Comparison of ENCODE assay signal across 7 mouse cellular contexts in genomic region chr4:133887672-133888453, GRCm38 (mm10). TPM values are rescaled to one million over a fixed set of nuclear protein-coding genes. Genes with fewer than 3 reads are reported as not detected.
DNase-seq lines count a peak whose midpoint lies in the region; ATAC-seq lines count a peak whose summit lies in the region.

TSS of gene Rps6ka1 (minus strand) at chr4:133887797.

- peaks cover 47% of the 10 kb centered on the region for H3K4me1 ChIP-seq in megakaryocyte, embryonic 14.5 days

- peak; percentile 89 for DNase-seq in adrenal gland, adult 2 months
- peak; percentile 73 for DNase-seq in embryo, embryonic 11.5 days (ENCODE audit: low read depth, low spot score)
- DNase-seq in gastrocnemius, postnatal 36 days, result peak; percentile 18 to 44
- DNase-seq in left cerebral cortex, postnatal 10 days (ENCODE audit: extremely low spot score in 1 of 2, low spot score in 2 of 2), result peak in 1 of 2 experiments; percentile 83
- DNase-seq in right cerebral cortex, postnatal 14 days, result peak; percentile 68

- H3K9me3 ChIP-seq in megakaryocyte, embryonic 14.5 days, result no peaks in the 10 kb centered on the region

- peaks cover 71% of the 10 kb centered on the region for H3K27me3 ChIP-seq in megakaryocyte, embryonic 14.5 days (replicated peaks)

- peak; percentile 77 for ATAC-seq in inflammation-experienced regulatory T-cells, adult 6 months

- no peaks in the 10 kb centered on the region for H3K36me3 ChIP-seq in megakaryocyte, embryonic 14.5 days (replicated peaks; ENCODE audit: low read length)

- H3K4me3 ChIP-seq in megakaryocyte, embryonic 14.5 days (replicated peaks), result peak within 1 kb of the TSS; percentile 93

- intact Hi-C loops in gastrocnemius, postnatal 36 days (cut with DNase I), result no loop called here
- intact Hi-C loops in left cerebral cortex, postnatal 10 days (cut with DNase I), result no loop called here

RNA-seq across cellular contexts. Expression of gene Rps6ka1, which starts in this region (rescaled TPM):
- total RNA-seq in adrenal gland, adult 2 months (2021), result 10 to 100 TPM; 12.2 to 16.6 TPM
- 19.3 and 20.6 TPM in 2 replicates for polyA plus RNA-seq in adrenal gland, adult 2 months (2012; rRNA removed)
- total RNA-seq in gastrocnemius, postnatal 36 days (2021), result 1 to 10 TPM; 4.9 to 6.1 TPM
- 100 to 1,000 TPM in 1 of 3 experiments, 10 to 100 TPM in 2; 88.8 to 145 (median 91.9) TPM for polyA plus RNA-seq in inflammation-experienced regulatory T-cells, adult 6 months (2017; shearing (Covaris generic))
- total RNA-seq in left cerebral cortex, postnatal 10 days (2021), result 10 to 100 TPM; 11.0 to 15.2 TPM
- 35.6 and 41.3 TPM in 2 replicates for polyA plus RNA-seq in megakaryocyte, embryonic 14.5 days (2012; ENCODE audit: insufficient read depth, low replicate concordance)
